Mouse (Mus musculus) thymus, adult 2 months (tissue): ENCODE measurements around the gene Lpar1.

Source experiments
- CTCF ChIP-seq: fragments of 200-500 bp; IDR thresholded peaks from 2 replicates; pipeline ENCODE4 v1.5.1; 2012; ENCODE audit warnings: mild to moderate bottlenecking, control low read depth, low read length, moderate library complexity, borderline replicate concordance; ENCODE audit not compliant: control insufficient read depth, poor library complexity, insufficient read depth; ENCODE audit errors: extremely low read depth
- POLR2A ChIP-seq: fragments of 200-500 bp; IDR thresholded peaks from 2 replicates; pipeline ENCODE4 v1.6.1; 2012; ENCODE audit warnings: mild to moderate bottlenecking, low read length, control low read depth, moderate library complexity; ENCODE audit not compliant: control insufficient read depth, poor library complexity, insufficient read depth; ENCODE audit errors: extremely low read depth

DNA sequence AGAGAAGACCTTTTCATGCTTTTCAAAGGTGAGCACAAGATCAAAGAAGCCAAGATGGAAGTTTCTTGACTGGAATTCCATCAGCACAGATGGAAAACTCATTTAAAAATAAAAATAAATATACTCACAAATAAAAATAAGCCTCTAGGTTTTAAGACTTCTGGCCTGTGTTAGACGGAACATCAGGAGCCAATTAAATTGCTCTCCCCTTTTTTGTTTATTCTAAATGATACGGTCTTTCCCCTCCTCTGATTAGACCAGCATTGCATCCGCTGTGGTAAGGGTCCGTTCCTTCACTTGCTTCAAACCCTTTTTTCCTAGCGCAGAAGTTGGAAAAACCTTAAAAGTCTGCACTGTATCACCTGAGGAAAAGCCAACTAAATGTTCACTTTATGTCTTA lies 26.8 kb upstream of the Lpar1 start:
- TF ChIP-seq CTCF (no peak), POLR2A (no peak)
